Mouse (Mus musculus) CH12.LX (cell line): Measurements from ENCODE around the gene Carmil1. TPM values are rescaled to one million over a fixed set of nuclear protein-coding genes. Genes with fewer than 3 reads are reported as not detected.

ENCODE experiments used
- DNase-seq: peaks from one replicate; pipeline ENCODE4 v3.0.0-alpha.2; 2013; ENCODE audit errors: extremely low read depth
- H3K27ac ChIP-seq: 2 replicates; pipeline ENCODE4 v1.5.1; 2012; ENCODE audit warnings: low read depth, mild to moderate bottlenecking, control low read depth, moderate library complexity; ENCODE audit not compliant: insufficient read depth
- H3K27me3 ChIP-seq: replicated peaks from 2 replicates; pipeline ENCODE3; 2012; ENCODE audit warnings: inconsistent platforms
- H3K36me3 ChIP-seq, 2 experiments: replicated peaks in 1 of 2; 2 replicates each; pipeline versions ENCODE3 to v1.6.1; 2012; ENCODE audit warnings: inconsistent platforms in 1 of 2, low read length in 1 of 2, mild to moderate bottlenecking in 1 of 2, mixed read lengths in 1 of 2, moderate library complexity in 1 of 2; ENCODE audit not compliant: control insufficient read depth in 1 of 2, insufficient read depth in 1 of 2
- H3K4me1 ChIP-seq, 2 experiments: 2 replicates each; pipeline ENCODE4 v1.6.1; 2012; ENCODE audit warnings: inconsistent platforms in 1 of 2, moderate library complexity in 1 of 2; ENCODE audit not compliant: insufficient read depth in 2 of 2, control insufficient read depth in 1 of 2
- H3K4me2 ChIP-seq: 2 replicates; pipeline ENCODE4 v1.6.1; 2012; ENCODE audit warnings: low read depth, mild to moderate bottlenecking, control low read depth; ENCODE audit not compliant: poor library complexity, insufficient read depth, severe bottlenecking
- H3K4me3 ChIP-seq, 3 experiments: fragments of 150-350 bp in 1 of 3; sonication (generic) in 1 of 3; replicated peaks in 1 of 3; 2 replicates each; pipeline versions ENCODE3 to v1.5.1; 2011 to 2012; ENCODE audit warnings: low read depth in 2 of 3, low read length in 2 of 3, mild to moderate bottlenecking in 2 of 3, moderate library complexity in 2 of 3, control low read depth in 1 of 3, improper control_type of control experiment in 1 of 3, inconsistent platforms in 1 of 3, mixed read lengths in 1 of 3; ENCODE audit not compliant: poor library complexity in 1 of 3
- H3K79me2 ChIP-seq: replicated peaks from 2 replicates; pipeline ENCODE4 v1.6.1; 2012; ENCODE audit warnings: mild to moderate bottlenecking, moderate library complexity; ENCODE audit not compliant: control insufficient read depth, poor library complexity, insufficient read depth, severe bottlenecking; ENCODE audit errors: extremely low read depth
- H3K9ac ChIP-seq: 2 replicates; pipeline ENCODE4 v1.6.1; 2012; ENCODE audit warnings: low read depth, mild to moderate bottlenecking, control low read depth, moderate library complexity; ENCODE audit not compliant: insufficient read depth
- H3K9me3 ChIP-seq: replicated peaks from 2 replicates; pipeline ENCODE3; 2012; ENCODE audit warnings: low read length, inconsistent platforms, mixed read lengths
- BHLHE40 ChIP-seq: IDR thresholded peaks from 2 replicates; pipeline ENCODE4 v1.6.1; 2011; ENCODE audit warnings: mild to moderate bottlenecking, low read depth, low read length, improper control_type of control experiment
- CHD2 ChIP-seq: IDR thresholded peaks from 2 replicates; pipeline ENCODE4 v1.6.1; 2011; ENCODE audit warnings: low read length, improper control_type of control experiment
- E2F4 ChIP-seq: IDR thresholded peaks from 2 replicates; pipeline ENCODE4 v1.6.1; 2011; ENCODE audit warnings: low read depth, low read length, improper control_type of control experiment; ENCODE audit not compliant: insufficient replicate concordance
- EP300 ChIP-seq: IDR thresholded peaks from 2 replicates; pipeline ENCODE4 v1.6.1; 2011; ENCODE audit warnings: low read length, improper control_type of control experiment
- ETS1 ChIP-seq: conservative IDR thresholded peaks from 2 replicates; pipeline ENCODE4 v1.6.1; 2012; ENCODE audit warnings: low read depth, mild to moderate bottlenecking, inconsistent platforms, low read length, improper control_type of control experiment, moderate library complexity
- HCFC1 ChIP-seq: IDR thresholded peaks from 2 replicates; pipeline ENCODE4 v1.6.1; 2012; ENCODE audit warnings: low read depth, mild to moderate bottlenecking, inconsistent platforms, low read length, improper control_type of control experiment
- JUN ChIP-seq: IDR thresholded peaks from 2 replicates; pipeline ENCODE4 v1.6.1; 2011; ENCODE audit warnings: low read depth, mild to moderate bottlenecking, low read length, improper control_type of control experiment, moderate library complexity; ENCODE audit not compliant: insufficient read depth
- KAT2A ChIP-seq: IDR thresholded peaks from 2 replicates; pipeline ENCODE4 v1.6.1; 2012; ENCODE audit warnings: low read length, improper control_type of control experiment, inconsistent platforms; ENCODE audit not compliant: insufficient replicate concordance
- MAX ChIP-seq: IDR thresholded peaks from 2 replicates; pipeline ENCODE4 v1.6.1; 2011; ENCODE audit warnings: low read length, improper control_type of control experiment
- MAZ ChIP-seq: IDR thresholded peaks from 2 replicates; pipeline ENCODE4 v1.6.1; 2012; ENCODE audit warnings: low read depth, mild to moderate bottlenecking, inconsistent platforms, low read length, improper control_type of control experiment, moderate library complexity
- MEF2A ChIP-seq: IDR thresholded peaks from 2 replicates; pipeline ENCODE4 v1.6.1; 2014; ENCODE audit warnings: low read depth, mild to moderate bottlenecking, inconsistent platforms, low read length, improper control_type of control experiment, borderline replicate concordance
- MXI1 ChIP-seq: IDR thresholded peaks from 2 replicates; pipeline ENCODE4 v1.6.1; 2011; ENCODE audit warnings: mild to moderate bottlenecking, low read depth, low read length, improper control_type of control experiment
- NELFE ChIP-seq: IDR thresholded peaks from 2 replicates; pipeline ENCODE4 v1.6.1; 2011; ENCODE audit warnings: low read depth, low read length, improper control_type of control experiment
- NRF1 ChIP-seq: IDR thresholded peaks from 2 replicates; pipeline ENCODE4 v1.6.1; 2014; ENCODE audit warnings: low read depth, mild to moderate bottlenecking, inconsistent platforms, low read length, improper control_type of control experiment, moderate library complexity
- PAX5 ChIP-seq: IDR thresholded peaks from 2 replicates; pipeline ENCODE4 v1.6.1; 2012; ENCODE audit warnings: low read length, inconsistent platforms, mixed read lengths
- POLR2A ChIP-seq: IDR thresholded peaks from 2 replicates; pipeline ENCODE4 v1.6.1; 2011; ENCODE audit warnings: low read depth, mild to moderate bottlenecking, improper control_type of control experiment, low read length
- RAD21 ChIP-seq: IDR thresholded peaks from 2 replicates; pipeline ENCODE4 v1.6.1; 2011; ENCODE audit warnings: low read depth, mild to moderate bottlenecking, low read length, improper control_type of control experiment, moderate library complexity
- RCOR1 ChIP-seq: conservative IDR thresholded peaks from 2 replicates; pipeline ENCODE4 v1.6.1; 2012; ENCODE audit warnings: low read depth, mild to moderate bottlenecking, inconsistent platforms, low read length, improper control_type of control experiment
- TCF12 ChIP-seq: IDR thresholded peaks from 2 replicates; pipeline ENCODE4 v1.6.1; 2014; ENCODE audit warnings: low read depth, mild to moderate bottlenecking, inconsistent platforms, low read length, improper control_type of control experiment
- UBTF ChIP-seq: IDR thresholded peaks from 2 replicates; pipeline ENCODE4 v1.6.1; 2012; ENCODE audit warnings: low read depth, mild to moderate bottlenecking, inconsistent platforms, low read length, improper control_type of control experiment, moderate library complexity
- USF1 ChIP-seq: IDR thresholded peaks from 2 replicates; pipeline ENCODE4 v1.6.1; 2014; ENCODE audit warnings: low read depth, mild to moderate bottlenecking, inconsistent platforms, low read length, improper control_type of control experiment
- ZC3H11A ChIP-seq: IDR thresholded peaks from 2 replicates; pipeline ENCODE4 v1.6.1; 2012; ENCODE audit warnings: low read depth, mild to moderate bottlenecking, inconsistent platforms, low read length, improper control_type of control experiment
- ZKSCAN1 ChIP-seq: IDR thresholded peaks from 2 replicates; pipeline ENCODE4 v1.6.1; 2012; ENCODE audit warnings: low read depth, inconsistent platforms, low read length, improper control_type of control experiment, borderline replicate concordance
- ZMIZ1 ChIP-seq: IDR thresholded peaks from 2 replicates; pipeline ENCODE4 v1.6.1; 2012; ENCODE audit warnings: low read depth, mild to moderate bottlenecking, inconsistent platforms, low read length, improper control_type of control experiment
- ZNF384 ChIP-seq: IDR thresholded peaks from 2 replicates; pipeline ENCODE4 v1.6.1; 2012; ENCODE audit warnings: low read depth, low read length, improper control_type of control experiment, inconsistent platforms
- dilution Hi-C: fragments of 300-500 bp; cut with MboI; formaldehyde crosslinking; loops from 2 replicates; pipeline ENCODE4 v1.14.3; 2020; ENCODE audit warnings: low sequenced_read_pairs; ENCODE audit not compliant: extremely low pct_unique_long_range_greater_than_20kb, extremely low pct_ligation_motif_present
- in situ Hi-C: fragments of 300-500 bp; cut with MboI; formaldehyde crosslinking; loops from 3 replicates; pipeline ENCODE4 v1.14.3; 2019; ENCODE audit warnings: low sequenced_read_pairs, low pct_ligation_motif_present, low pct_unique_long_range_greater_than_20kb, mixed read lengths
- polyA plus RNA-seq: library from polyadenylated mRNA; unstranded; fragments of >175 nt; gene quantifications from 2 replicates; pipeline ENCODE4 v1.2.1, GENCODE M21; 2012; ENCODE audit warnings: low read depth; ENCODE audit not compliant: insufficient read length
- total RNA-seq, 2 experiments: library from RNA; depleted of rRNA; stranded (reverse); fragments of 300-350 nt in 1 of 2; fragments of >200 nt in 1 of 2; gene quantifications; 2 replicates each; pipeline ENCODE4 v1.2.3; 2012 to 2014

Gene Carmil1
- total and polyA plus RNA-seq, 3 experiments: 1.1 to 9.4 (median 7.2) TPM

DNA sequence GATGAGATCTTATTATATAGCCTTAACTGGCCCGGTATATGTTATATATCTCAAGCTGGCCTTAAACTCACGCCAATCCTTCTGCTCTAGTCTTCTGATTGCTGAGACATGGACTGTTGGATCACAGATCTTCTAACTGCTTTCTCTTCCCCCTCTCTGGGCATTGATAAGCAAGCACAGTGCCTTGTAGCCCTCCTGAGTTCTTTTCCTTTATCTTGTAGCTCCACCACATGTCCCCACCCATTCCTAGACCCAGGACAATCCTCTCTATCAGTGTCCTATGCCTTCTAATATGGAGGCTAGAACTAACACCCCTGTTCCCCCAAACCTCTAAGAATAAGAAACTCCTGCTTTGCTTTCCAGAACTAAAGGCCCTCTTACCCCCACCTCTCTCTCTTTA, 275.1 kb downstream of the Carmil1 start:
- Histone ChIP-seq H3K4me1 (no peaks in the 10 kb centered on the region), H3K79me2 (no peaks in the 10 kb centered on the region), H3K27me3 (no peaks in the 10 kb centered on the region), H3K4me3 (no peak overlapping the region), H3K4me2 (no peak overlapping the region), H3K36me3 (no peaks in the 10 kb centered on the region), H3K9ac (no peak overlapping the region), H3K27ac (no peak overlapping the region), H3K9me3 (no peaks in the 10 kb centered on the region)
- TF ChIP-seq TCF12 (no peak), KAT2A (no peak), ZMIZ1 (no peak), NRF1 (no peak), UBTF (no peak), NELFE (no peak), RCOR1 (no peak), MXI1 (no peak), CHD2 (no peak), MEF2A (no peak), JUN (no peak), ZKSCAN1 (no peak), EP300 (no peak), POLR2A (no peak), ETS1 (no peak)
- in situ Hi-C loops (no loop called here), dilution Hi-C loops (no loop called here)
- DNase-seq: no peak

DNA sequence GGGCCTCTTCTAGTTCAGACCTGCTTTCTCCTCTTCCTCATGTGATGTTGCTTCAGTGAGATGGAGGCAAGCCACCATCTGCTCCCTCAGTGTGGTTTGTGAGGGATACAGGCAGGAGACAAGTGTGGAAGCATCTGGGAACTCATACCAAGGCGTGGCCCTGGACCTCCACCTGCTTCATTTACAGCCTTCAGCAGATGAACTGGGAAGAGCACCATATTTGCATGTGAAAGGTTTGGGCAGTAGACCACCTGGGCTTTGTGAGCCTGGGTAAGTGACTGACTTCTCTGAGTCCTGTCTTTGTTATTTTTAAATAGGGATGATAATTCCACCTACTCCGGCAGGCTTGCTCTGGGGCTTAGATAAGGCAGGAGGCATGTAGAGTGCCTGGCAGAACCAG, 278.8 kb downstream of the Carmil1 start:
- no peaks in the 10 kb centered on the region for H3K9me3 ChIP-seq
- dilution Hi-C loops: no loop called here
- DNase-seq: no peak
- H3K27ac ChIP-seq: no peak overlapping the region
- TF ChIP-seq MEF2A (no peak), ZC3H11A (no peak), MAX (no peak), MXI1 (no peak), ZMIZ1 (no peak), PAX5 (no peak), JUN (no peak), E2F4 (no peak), RAD21 (no peak), ZNF384 (no peak), USF1 (no peak), MAZ (no peak), BHLHE40 (no peak), HCFC1 (no peak), POLR2A (no peak)
- TF ChIP-seq, all 38 proteins: peak for 0
- no peaks in the 10 kb centered on the region for H3K36me3 ChIP-seq
- no peak overlapping the region for H3K4me3 ChIP-seq
- no peak overlapping the region for H3K9ac ChIP-seq
- H3K4me1 ChIP-seq: no peaks in the 10 kb centered on the region
- no peak overlapping the region for H3K4me2 ChIP-seq
- in situ Hi-C loops: no loop called here
- no peaks in the 10 kb centered on the region for H3K27me3 ChIP-seq
- no peaks in the 10 kb centered on the region for H3K79me2 ChIP-seq
